Mouse (Mus musculus) heart, adult 2 months (tissue): Measurements from ENCODE around the gene B4galnt3. TPM values are rescaled to one million over a fixed set of nuclear protein-coding genes. Genes with fewer than 3 reads are reported as not detected.

ENCODE experiments used
- DNase-seq, 2 experiments: peaks; one replicate each; pipeline ENCODE4 v3.0.0; 2021
- H3K27ac ChIP-seq: fragments of 200-600 bp; 2 replicates; pipeline ENCODE4 v1.8.1; 2022
- H3K27me3 ChIP-seq: fragments of 200-500 bp; 2 replicates; pipeline ENCODE4 v1.6.1; 2012; ENCODE audit warnings: mild to moderate bottlenecking, low read length, inconsistent platforms, mixed read lengths; ENCODE audit not compliant: control insufficient read depth, insufficient read depth
- H3K36me3 ChIP-seq: fragments of 200-500 bp; 2 replicates; pipeline ENCODE4 v1.6.1; 2012; ENCODE audit warnings: low read length, inconsistent platforms; ENCODE audit not compliant: control insufficient read depth, insufficient read depth
- H3K4me1 ChIP-seq: fragments of 200-500 bp; 2 replicates; pipeline ENCODE4 v1.6.1; 2011; ENCODE audit warnings: low read length; ENCODE audit not compliant: control insufficient read depth, insufficient read depth
- H3K4me3 ChIP-seq: fragments of 200-600 bp; 2 replicates; pipeline ENCODE4 v1.8.1; 2022
- H3K79me2 ChIP-seq: fragments of 200-500 bp; replicated peaks from 2 replicates; pipeline ENCODE4 v1.6.1; 2012; ENCODE audit warnings: mild to moderate bottlenecking, inconsistent platforms, low read length, moderate library complexity, mixed read lengths; ENCODE audit not compliant: control insufficient read depth, insufficient read depth
- H3K9ac ChIP-seq: fragments of 200-500 bp; 2 replicates; pipeline ENCODE4 v1.6.1; 2012; ENCODE audit warnings: low read depth, mild to moderate bottlenecking, control low read depth, inconsistent platforms, low read length, mixed read lengths
- CTCF ChIP-seq: fragments of 200-600 bp; IDR thresholded peaks from 2 replicates; pipeline ENCODE4 v1.8.1; 2022; ENCODE audit warnings: antibody characterized with exemption, mild to moderate bottlenecking, moderate library complexity
- EP300 ChIP-seq: fragments of 200-500 bp; IDR thresholded peaks from 2 replicates; pipeline ENCODE4 v1.6.1; 2011; ENCODE audit warnings: low read depth, low read length, control low read depth; ENCODE audit not compliant: insufficient read depth
- POLR2A ChIP-seq: fragments of 200-500 bp; IDR thresholded peaks from 2 replicates; pipeline ENCODE4 v1.6.1; 2011; ENCODE audit warnings: mild to moderate bottlenecking, low read depth, low read length, control low read depth; ENCODE audit not compliant: insufficient read depth
- WGBS: fragments of 180-500 bp; shearing (Covaris S2); methylation state at CpG from one replicate; pipeline ENCODE4 v1.1.7; 2018; 5-methylcytosine and 5-hydroxymethylcytosine counted together
- intact Hi-C: fragments of 180-260 bp; cut with DNase I; formaldehyde crosslinking; loops from one replicate; pipeline ENCODE4 v1.15.1; 2025
- polyA plus RNA-seq: library from polyadenylated mRNA; depleted of rRNA; stranded (reverse); fragments of >200 nt; gene quantifications from 2 replicates; pipeline ENCODE4 v1.2.3, GENCODE M21; 2012
- total RNA-seq, 2 experiments: library from RNA; stranded (reverse); gene quantifications; 2 replicates each; pipeline ENCODE4 v1.2.3; 2021

The B4galnt3 gene
- total and polyA plus RNA-seq, 3 experiments, result 0.20 to 0.29 (median 0.20) TPM

- H3K27me3 ChIP-seq, result no peaks in the 10 kb centered on the region
- intact Hi-C loops, result no loop called here
- no peak for TF ChIP-seq CTCF
- TF ChIP-seq POLR2A, result no peak
- no peak for TF ChIP-seq EP300
- WGBS, result 70% methylated on average over 7 of the region's 7 CpGs
- no peaks in the 10 kb centered on the region for H3K4me1 ChIP-seq
- H3K79me2 ChIP-seq, result no peaks in the 10 kb centered on the region
- H3K36me3 ChIP-seq, result no peaks in the 10 kb centered on the region
- DNase-seq, result no peak
- no peak overlapping the region for H3K9ac ChIP-seq
- no peak overlapping the region for H3K4me3 ChIP-seq
- H3K27ac ChIP-seq, result no peak overlapping the region
These were observed 30.8 kb downstream of the B4galnt3 start for GRCm38 (mm10) chr6:120263608-120264007.

GRCm38 (mm10) chr6:120262886-120263531 lies 31.4 kb downstream of the B4galnt3 start:
- intact Hi-C loops, result no loop called here
- Histone ChIP-seq H3K4me1 (no peaks in the 10 kb centered on the region), H3K79me2 (no peaks in the 10 kb centered on the region), H3K9ac (no peak overlapping the region), H3K36me3 (no peaks in the 10 kb centered on the region), H3K4me3 (no peak overlapping the region), H3K27ac (no peak overlapping the region), H3K27me3 (no peaks in the 10 kb centered on the region)
- TF ChIP-seq POLR2A, result no peak
- DNase-seq, result no peak
- 71% methylated on average over 12 of the region's 12 CpGs for WGBS

GRCm38 (mm10) chr6:120259481-120259880 lies 34.9 kb downstream of the B4galnt3 start:
- 54% methylated on average over 9 of the region's 9 CpGs for WGBS
- no peaks in the 10 kb centered on the region for H3K4me1 ChIP-seq
- H3K4me3 ChIP-seq, result no peak overlapping the region
- H3K9ac ChIP-seq, result no peak overlapping the region
- no peaks in the 10 kb centered on the region for H3K27me3 ChIP-seq
- no peak for TF ChIP-seq POLR2A
- TF ChIP-seq EP300, result no peak
- no peak for TF ChIP-seq CTCF
- no peak for DNase-seq
- no peaks in the 10 kb centered on the region for H3K36me3 ChIP-seq
- no peaks in the 10 kb centered on the region for H3K79me2 ChIP-seq
- intact Hi-C loops, result no loop called here
- H3K27ac ChIP-seq, result no peak overlapping the region

GRCm38 (mm10) chr6:120256431-120256935 lies 37.9 kb downstream of the B4galnt3 start:
- intact Hi-C loops, result no loop called here
- DNase-seq, result no peak
- 53% methylated on average over 5 of the region's 5 CpGs for WGBS

GRCm38 (mm10) chr6:120255701-120256100 lies 38.7 kb downstream of the B4galnt3 start:
- Histone ChIP-seq H3K4me1 (no peaks in the 10 kb centered on the region), H3K27me3 (no peaks in the 10 kb centered on the region), H3K4me3 (no peak overlapping the region), H3K27ac (no peak overlapping the region), H3K9ac (no peak overlapping the region), H3K36me3 (no peaks in the 10 kb centered on the region), H3K79me2 (no peaks in the 10 kb centered on the region)
- TF ChIP-seq EP300 (no peak), CTCF (no peak), POLR2A (no peak)
- no peak for DNase-seq
- 83% methylated on average over 12 of the region's 12 CpGs for WGBS
- intact Hi-C loops, result no loop called here

More at GRCm38 (mm10) chr6:120256431-120256935, 37.9 kb downstream of the B4galnt3 start:
- H3K4me1 ChIP-seq, result no peaks in the 10 kb centered on the region
- H3K36me3 ChIP-seq, result no peaks in the 10 kb centered on the region
- no peak overlapping the region for H3K4me3 ChIP-seq
- no peaks in the 10 kb centered on the region for H3K27me3 ChIP-seq
- H3K27ac ChIP-seq, result no peak overlapping the region
- H3K9ac ChIP-seq, result no peak overlapping the region
- no peak for TF ChIP-seq EP300
- no peak for TF ChIP-seq POLR2A
- TF ChIP-seq CTCF, result no peak
- H3K79me2 ChIP-seq, result no peaks in the 10 kb centered on the region

GRCm38 (mm10) chr6:120255144-120255543 lies 39.2 kb downstream of the B4galnt3 start:
- H3K27ac ChIP-seq, result no peak overlapping the region
- no peak for DNase-seq
- intact Hi-C loops, result no loop called here

More at GRCm38 (mm10) chr6:120255144-120255543, 39.2 kb downstream of the B4galnt3 start:
- H3K9ac ChIP-seq, result no peak overlapping the region
- no peak overlapping the region for H3K4me3 ChIP-seq
- no peaks in the 10 kb centered on the region for H3K27me3 ChIP-seq
- no peaks in the 10 kb centered on the region for H3K4me1 ChIP-seq
- no peaks in the 10 kb centered on the region for H3K79me2 ChIP-seq
- TF ChIP-seq POLR2A (no peak), CTCF (no peak), EP300 (no peak)
- WGBS, result 72% methylated on average over 4 of the region's 4 CpGs
- H3K36me3 ChIP-seq, result no peaks in the 10 kb centered on the region
